Comparison of ENCODE assay signal across 36 mouse cellular contexts in genomic region chrX:134140024-134140423, GRCm38 (mm10). TPM values are rescaled to one million over a fixed set of nuclear protein-coding genes. Genes with fewer than 3 reads are reported as not detected.
"Had no signal": no experiment of that assay in that cellular context is flagged by ENCODE, and none has a peak within 500 bp of the region (broad histone marks: within the 10 kb centered on the region; RNA-seq: fewer than 3 reads in every experiment).

No protein-coding gene starts in this region.

- ATAC-seq: forebrain, postnatal 0 days; hindbrain, embryonic 16.5 days; inflammation-experienced regulatory T-cells, adult 6 months; intestine, embryonic 15.5 days; intestine, postnatal 0 days had no signal

- DNase-seq: forebrain, postnatal 0 days; gastrocnemius, postnatal 14 days; gastrocnemius, postnatal 36 days; heart, adult 18-20 months; heart, postnatal 10 days; heart, postnatal 4 days; kidney, adult 18-20 months; kidney, adult 8-10 months; kidney, postnatal 10 days; kidney, postnatal 25 days; kidney, postnatal 4 days; liver had no signal

RNA-seq across cellular contexts. Expression of gene Xkrx, which starts 21.9 kb away (rescaled TPM):
- polyA plus RNA-seq: hindbrain, embryonic 10.5 days; limb, embryonic 10.5 days; liver, embryonic 11.5 days had no signal

RNA-seq across cellular contexts. Expression of gene Arl13a, which starts 47.3 kb away (rescaled TPM):
- total RNA-seq: forebrain, postnatal 0 days; gastrocnemius, adult 18-20 months; gastrocnemius, adult 8-10 months; gastrocnemius, postnatal 14 days; gastrocnemius, postnatal 36 days; heart, adult 18-20 months; heart, postnatal 10 days; heart, postnatal 25 days; heart, postnatal 4 days; layer of hippocampus, adult 2 months; layer of hippocampus, postnatal 10 days; layer of hippocampus, postnatal 25 days; left cerebral cortex, adult 2 months; left cerebral cortex, postnatal 14 days; left cerebral cortex, postnatal 36 days had no signal
- polyA plus RNA-seq: forebrain, postnatal 0 days; frontal cortex, adult 2 months; heart, embryonic 12.5 days; heart, embryonic 14.5 days; hindbrain, embryonic 10.5 days; hindbrain, embryonic 12.5 days; hindbrain, embryonic 14.5 days; hindbrain, embryonic 16.5 days; intestine, embryonic 15.5 days; intestine, postnatal 0 days; kidney, embryonic 14.5 days; limb, embryonic 10.5 days; limb, embryonic 12.5 days; limb, embryonic 14.5 days; liver, embryonic 11.5 days had no signal
